Mouse (Mus musculus) heart, embryonic 16.5 days (tissue): ENCODE measurements around the gene Tgm7. TPM values are rescaled to one million over a fixed set of nuclear protein-coding genes. Genes with fewer than 3 reads are reported as not detected.

ENCODE experiments used
- ATAC-seq: fragments of 200-750 bp; cut with Nextera tagmentation; replicated peaks from 2 replicates; pipeline ENCODE4 v1.8.0; 2017; ENCODE audit warnings: moderate number of reproducible peaks; ENCODE audit not compliant: insufficient read depth, low FRiP score; ENCODE audit errors: extremely low read depth
- H3K27ac ChIP-seq: fragments of 300-500 bp; sonication (generic); 2 replicates; pipeline ENCODE4 v1.5.1; 2014; ENCODE audit warnings: mild to moderate bottlenecking, low read length, control low read depth, moderate library complexity
- H3K27me3 ChIP-seq: fragments of 300-500 bp; sonication (generic); 2 replicates; pipeline ENCODE4 v1.6.1; 2014; ENCODE audit warnings: low read length, mixed read lengths; ENCODE audit not compliant: control insufficient read depth, insufficient read depth
- H3K36me3 ChIP-seq: fragments of 300-500 bp; sonication (generic); 2 replicates; pipeline ENCODE4 v1.6.1; 2014; ENCODE audit not compliant: control insufficient read depth, insufficient read depth
- H3K4me1 ChIP-seq: fragments of 300-500 bp; sonication (generic); 2 replicates; pipeline ENCODE4 v1.6.1; 2014; ENCODE audit warnings: low read length, mixed read lengths; ENCODE audit not compliant: control insufficient read depth, insufficient read depth
- H3K4me2 ChIP-seq: fragments of 300-500 bp; sonication (generic); 2 replicates; pipeline ENCODE4 v1.6.1; 2014; ENCODE audit warnings: low read depth, mild to moderate bottlenecking, control low read depth, low read length
- H3K4me3 ChIP-seq: fragments of 300-500 bp; sonication (generic); 2 replicates; pipeline ENCODE4 v1.5.1; 2014; ENCODE audit warnings: mild to moderate bottlenecking, control low read depth, low read length
- H3K9ac ChIP-seq: fragments of 300-500 bp; sonication (generic); 2 replicates; pipeline ENCODE4 v1.6.1; 2014; ENCODE audit warnings: low read length, control low read depth
- H3K9me3 ChIP-seq: fragments of 300-500 bp; sonication (generic); replicated peaks from 2 replicates; pipeline ENCODE4 v1.6.1; 2016; ENCODE audit warnings: low read length; ENCODE audit not compliant: control insufficient read depth
- whole genome bisulfite sequencing: fragments of 180-500 bp; shearing (Covaris S2); extraction: QIAGEN DNeasy Blood & Tissue Kit; methylation state at CpG from one replicate; pipeline ENCODE4 v1.1.7; 2014; 5-methylcytosine and 5-hydroxymethylcytosine counted together
- polyA plus RNA-seq: library from polyadenylated mRNA; unstranded; fragments of >200 nt; fragmentation: Nextera tagmentation; extraction: Ambion mirVana; gene quantifications from 2 replicates; pipeline ENCODE4 v1.2.1, GENCODE M21; 2015

The Tgm7 gene
- polyA plus RNA-seq, 1 experiment from 2014 or later = not detected

DNA sequence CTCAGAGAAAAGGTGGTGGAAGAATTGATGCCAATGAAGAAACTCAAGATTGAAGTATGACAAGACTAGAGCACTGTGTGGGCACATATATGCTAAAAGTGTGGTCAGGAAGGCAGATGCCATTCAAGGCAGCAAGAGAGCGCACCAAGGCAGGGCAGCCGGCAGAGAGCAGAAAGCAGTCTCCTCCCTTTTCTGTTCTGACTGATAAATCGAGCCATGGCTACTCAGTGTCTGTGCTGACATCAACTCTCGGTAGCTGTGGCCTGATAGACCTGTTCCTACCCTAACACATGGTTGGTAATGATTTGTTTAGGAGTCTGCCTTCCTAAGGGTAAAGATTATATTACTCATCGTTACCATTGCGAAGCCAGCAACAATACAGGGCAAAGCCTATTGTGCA is 53.7 kb downstream of the Tgm7 start:
- Histone ChIP-seq H3K27ac (no peak overlapping the region), H3K27me3 (no peaks in the 10 kb centered on the region), H3K4me3 (no peak overlapping the region), H3K4me2 (no peak overlapping the region), H3K4me1 (0 out of 2 replicates have a peak, but pooled peaks cover 3% of the 10 kb centered on the region), H3K9ac (no peak overlapping the region), H3K9me3 (no peaks in the 10 kb centered on the region), H3K36me3 (no peaks in the 10 kb centered on the region)
- 76% methylated on average over 6 of the region's 6 CpGs for WGBS
- ATAC-seq = no peak

DNA sequence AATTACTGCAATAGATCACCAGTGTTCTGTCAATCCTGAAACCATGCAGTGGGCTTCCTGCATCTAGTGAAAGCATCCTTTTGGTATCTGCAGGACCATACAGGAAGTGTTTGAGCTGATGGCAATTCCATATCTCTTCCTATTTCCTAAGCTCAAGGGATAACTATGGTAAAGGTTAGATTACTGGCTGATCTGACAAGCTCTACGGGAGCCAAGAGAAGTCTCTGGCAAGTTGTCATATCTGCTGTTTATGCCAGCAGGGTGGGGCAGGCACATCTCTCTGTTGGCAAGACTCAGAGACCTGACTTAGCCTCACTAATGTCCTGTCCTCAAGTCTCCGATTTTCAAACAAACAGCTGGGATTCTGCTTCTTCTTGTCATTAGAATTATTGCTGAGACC is 55.5 kb downstream of the Tgm7 start:
- Histone ChIP-seq H3K4me2 (no peak overlapping the region), H3K9ac (no peak overlapping the region), H3K4me3 (no peak overlapping the region), H3K27me3 (no peaks in the 10 kb centered on the region), H3K9me3 (no peaks in the 10 kb centered on the region), H3K36me3 (no peaks in the 10 kb centered on the region), H3K4me1 (0 out of 2 replicates have a peak, but pooled peaks cover 3% of the 10 kb centered on the region), H3K27ac (no peak overlapping the region)
- ATAC-seq = no peak
- 53% methylated on average over 2 of the region's 2 CpGs for WGBS

DNA sequence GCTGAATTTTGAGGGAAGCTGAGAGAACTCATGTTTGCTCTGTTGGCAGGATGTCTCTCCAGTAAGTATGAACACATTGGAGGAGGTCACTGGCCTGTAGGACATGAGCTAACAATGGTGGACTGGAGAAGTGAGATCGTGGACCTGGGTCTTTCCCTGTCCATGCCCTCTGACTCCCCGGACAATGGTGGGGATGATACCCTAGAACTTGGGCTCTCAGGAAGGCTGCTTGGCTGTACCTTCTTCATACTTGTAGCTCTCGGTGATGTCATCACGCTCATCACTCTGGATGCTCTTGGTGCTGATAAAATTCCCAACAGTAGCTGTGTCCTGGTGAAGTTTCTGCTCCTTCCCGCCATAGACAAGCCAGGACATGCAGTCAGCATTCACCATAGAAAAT is 57.4 kb downstream of the Tgm7 start:
- Histone ChIP-seq H3K27me3 (no peaks in the 10 kb centered on the region), H3K4me1 (0 out of 2 replicates have a peak, but pooled peaks cover 3% of the 10 kb centered on the region), H3K9ac (no peak overlapping the region), H3K4me3 (no peak overlapping the region), H3K4me2 (no peak overlapping the region), H3K9me3 (no peaks in the 10 kb centered on the region), H3K36me3 (no peaks in the 10 kb centered on the region), H3K27ac (no peak overlapping the region)
- WGBS = 84% methylated on average over 5 of the region's 5 CpGs
- no peak for ATAC-seq

DNA sequence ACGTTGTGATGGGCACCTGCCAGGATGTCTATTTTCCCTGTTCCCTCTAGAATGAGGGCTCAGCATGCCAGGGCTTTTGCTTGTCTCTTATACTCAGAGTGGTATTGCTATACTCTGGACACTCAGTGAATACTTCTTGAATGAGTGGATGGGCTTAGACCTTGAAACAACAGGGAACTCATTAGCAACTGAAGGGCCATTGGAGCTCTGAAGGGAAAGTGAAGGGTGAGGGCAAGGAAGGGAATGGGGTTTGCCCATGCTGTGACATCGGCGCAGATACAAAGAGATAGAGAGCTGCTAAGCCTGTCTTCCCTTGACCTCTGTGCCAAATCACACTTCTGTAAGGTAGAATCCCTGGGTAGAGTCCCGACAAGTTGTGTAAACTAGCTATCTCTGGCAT is 63.9 kb downstream of the Tgm7 start:
- no peaks in the 10 kb centered on the region for H3K36me3 ChIP-seq
- no peaks in the 10 kb centered on the region for H3K9me3 ChIP-seq
- H3K4me2 ChIP-seq = no peak overlapping the region
- no peak overlapping the region for H3K4me3 ChIP-seq
- no peak for ATAC-seq
- H3K9ac ChIP-seq = no peak overlapping the region
- H3K27me3 ChIP-seq = no peaks in the 10 kb centered on the region
- WGBS = 76% methylated on average over 4 of the region's 4 CpGs
- no peak overlapping the region for H3K27ac ChIP-seq
- H3K4me1 ChIP-seq = no peaks in the 10 kb centered on the region

Other genes starting within 250 kb of the Tgm7 start
- gene Ubr1, start 139.1 kb downstream of the Tgm7 start, polyA plus RNA-seq = 18.5 and 22.0 TPM in 2 replicates
- 1.9 and 2.4 TPM in 2 replicates for gene Tmem62, start 132.8 kb downstream of the Tgm7 start, polyA plus RNA-seq
- gene Ccndbp1, start 101.4 kb downstream of the Tgm7 start, polyA plus RNA-seq = 42.3 and 45.7 TPM in 2 replicates
- 1.1 and 1.3 TPM in 2 replicates for gene Epb42, start 72.7 kb downstream of the Tgm7 start, polyA plus RNA-seq
- 0.05 TPM in 1 of 2 replicates, not detected in the other for gene Tgm5, start 24.0 kb downstream of the Tgm7 start, polyA plus RNA-seq
- gene Adal, start 30.6 kb upstream of the Tgm7 start, polyA plus RNA-seq = 14.9 and 19.7 TPM in 2 replicates
- gene Lcmt2, start 30.9 kb upstream of the Tgm7 start, polyA plus RNA-seq = 19.0 and 20.1 TPM in 2 replicates
- gene Tubgcp4, start 60.9 kb upstream of the Tgm7 start, polyA plus RNA-seq = 34.1 and 36.1 TPM in 2 replicates
- 6.3 and 7.1 TPM in 2 replicates for gene Zscan29, start 61.3 kb upstream of the Tgm7 start, polyA plus RNA-seq
- 34.5 and 42.4 TPM in 2 replicates for gene Trp53bp1, start 161.6 kb upstream of the Tgm7 start, polyA plus RNA-seq
- 3.7 and 4.0 TPM in 2 replicates for gene Map1a, start 179.8 kb upstream of the Tgm7 start, polyA plus RNA-seq
- gene Ppip5k1, start 245.6 kb upstream of the Tgm7 start, polyA plus RNA-seq = 11.0 and 13.5 TPM in 2 replicates
- gene Ckmt1, start 247.9 kb upstream of the Tgm7 start, polyA plus RNA-seq = 2.4 and 4.2 TPM in 2 replicates